Mouse (Mus musculus) stomach, postnatal 0 days (tissue): ENCODE measurements around the gene Ran. TPM values are rescaled to one million over a fixed set of nuclear protein-coding genes. Genes with fewer than 3 reads are reported as not detected.

ENCODE experiments used
- ATAC-seq: fragments of 200-750 bp; cut with Nextera tagmentation; 2 replicates; pipeline ENCODE4 v1.8.0; 2017; ENCODE audit not compliant: low FRiP score, low TSS enrichment
- DNase-seq: peaks from one replicate; pipeline ENCODE4 v3.0.0-alpha.2; 2016; ENCODE audit warnings: low spot score
- H3K27ac ChIP-seq: fragments of 300-500 bp; sonication (generic); replicated peaks from 2 replicates; pipeline ENCODE4 v1.5.1; 2014; ENCODE audit warnings: mild to moderate bottlenecking, control low read depth
- H3K27me3 ChIP-seq: fragments of 300-500 bp; sonication (generic); 2 replicates; pipeline ENCODE4 v1.6.1; 2014; ENCODE audit warnings: low read length; ENCODE audit not compliant: control insufficient read depth, insufficient read depth
- H3K36me3 ChIP-seq: fragments of 300-500 bp; sonication (generic); 2 replicates; pipeline ENCODE4 v1.6.1; 2014; ENCODE audit warnings: low read length, mixed read lengths; ENCODE audit not compliant: control insufficient read depth, insufficient read depth
- H3K4me1 ChIP-seq: fragments of 300-500 bp; sonication (generic); replicated peaks from 2 replicates; pipeline ENCODE4 v1.6.1; 2014; ENCODE audit warnings: antibody characterized with exemption; ENCODE audit not compliant: control insufficient read depth, insufficient read depth
- H3K4me2 ChIP-seq: fragments of 300-500 bp; sonication (generic); replicated peaks from 2 replicates; pipeline ENCODE4 v1.6.1; 2014; ENCODE audit warnings: low read depth, mild to moderate bottlenecking, control low read depth, moderate library complexity
- H3K4me3 ChIP-seq: fragments of 300-500 bp; sonication (generic); 2 replicates; pipeline ENCODE4 v1.5.1; 2014; ENCODE audit warnings: low read depth, low read length, control low read depth
- H3K9ac ChIP-seq: fragments of 300-500 bp; sonication (generic); 2 replicates; pipeline ENCODE4 v1.6.1; 2014; ENCODE audit warnings: mild to moderate bottlenecking, low read length, control low read depth, mixed read lengths
- H3K9me3 ChIP-seq: fragments of 300-500 bp; sonication (generic); 2 replicates; pipeline ENCODE4 v1.6.1; 2016; ENCODE audit warnings: low read length; ENCODE audit not compliant: control insufficient read depth
- CTCF ChIP-seq: IDR thresholded peaks from 2 replicates; pipeline ENCODE4 v1.5.1; 2016; ENCODE audit warnings: antibody characterized with exemption, low read depth, mild to moderate bottlenecking, moderate library complexity
- EP300 ChIP-seq: optimal IDR thresholded peaks from 2 replicates; pipeline ENCODE3; 2016; ENCODE audit warnings: antibody characterized with exemption
- WGBS: fragments of 180-500 bp; shearing (Covaris S2); extraction: QIAGEN DNeasy Blood & Tissue Kit; methylation state at CpG from one replicate; pipeline ENCODE4 v1.1.7; 2014; 5-methylcytosine and 5-hydroxymethylcytosine counted together
- polyA plus RNA-seq: library from polyadenylated mRNA; unstranded; fragments of >200 nt; fragmentation: Nextera tagmentation; extraction: Ambion mirVana; gene quantifications from 2 replicates; pipeline ENCODE4 v1.2.1, GENCODE M21; 2015

Gene Ran
- polyA plus RNA-seq, 1 experiment from 2014 or later = 257 TPM

GRCm38 (mm10) chr5:129018782-129019489, 933 bp upstream of the Ran start:
- peak overlapping the region; percentile 57 for H3K9ac ChIP-seq
- H3K4me3 ChIP-seq = peak overlapping the region; percentile 83
- 73% methylated on average over 13 of the region's 13 CpGs for WGBS
- peak overlapping the region; percentile 80 for H3K27ac ChIP-seq
- no peaks in the 10 kb centered on the region for H3K27me3 ChIP-seq
- peak overlapping the region; percentile 51 for H3K4me2 ChIP-seq
- no peak for DNase-seq
- no peak for ATAC-seq
- no peaks in the 10 kb centered on the region for H3K9me3 ChIP-seq
- H3K4me1 ChIP-seq = no peaks in the 10 kb centered on the region
- TF ChIP-seq CTCF = no peak
- no peak for TF ChIP-seq EP300
- no peaks in the 10 kb centered on the region; the same call in 1 of the 2 replicates for H3K36me3 ChIP-seq

DNA sequence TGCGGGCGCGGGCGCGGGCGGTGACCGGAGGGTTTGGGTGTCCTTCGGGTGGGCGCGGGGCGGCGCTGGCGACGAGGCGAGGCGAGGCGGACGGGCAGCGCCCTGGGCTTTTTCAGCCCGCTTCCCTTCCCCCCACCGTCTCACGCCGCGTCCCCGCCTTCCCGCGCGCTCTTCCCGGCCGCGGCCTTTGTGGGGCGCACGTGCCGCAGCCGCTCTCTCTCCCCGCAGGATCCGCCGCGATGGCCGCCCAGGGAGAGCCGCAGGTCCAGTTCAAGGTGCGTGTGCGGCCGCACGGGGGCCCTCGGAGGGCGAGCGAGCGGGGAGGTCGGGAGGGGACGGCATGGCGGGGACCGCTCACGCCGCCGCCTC, 415 bp downstream of the Ran start:
- Histone ChIP-seq H3K9ac (peak overlapping the region; percentile 82), H3K27me3 (no peaks in the 10 kb centered on the region), H3K9me3 (no peaks in the 10 kb centered on the region), H3K36me3 (no peaks in the 10 kb centered on the region; the same call in 1 of the 2 replicates), H3K4me1 (no peaks in the 10 kb centered on the region), H3K4me2 (peak overlapping the region; percentile 88), H3K4me3 (peak overlapping the region; percentile 83), H3K27ac (peak overlapping the region; percentile 95)
- under 1% methylated on average over 40 of the region's 56 CpGs for WGBS
- ATAC-seq (peak; percentile 87), DNase-seq (peak; percentile 85)
- TF ChIP-seq EP300 = no peak
- TF ChIP-seq CTCF = peak; percentile 48

DNA sequence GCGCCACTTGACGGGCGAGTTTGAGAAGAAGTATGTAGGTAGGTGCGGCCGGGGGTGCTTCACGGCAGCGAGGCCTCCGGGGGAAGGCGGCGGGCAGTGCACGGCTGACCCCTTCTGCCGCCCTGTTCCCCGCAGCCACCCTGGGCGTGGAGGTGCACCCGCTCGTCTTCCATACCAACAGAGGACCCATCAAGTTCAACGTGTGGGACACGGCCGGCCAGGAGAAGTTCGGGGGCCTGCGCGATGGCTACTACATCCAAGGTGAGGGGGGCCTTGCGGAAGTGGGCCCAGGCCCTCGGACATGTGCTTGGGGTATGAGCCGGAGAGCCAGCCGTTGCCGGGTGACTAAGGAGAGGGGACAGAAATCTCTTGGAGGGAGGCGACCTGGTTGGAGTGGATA, 862 bp downstream of the Ran start:
- 8% methylated on average over 28 of the region's 28 CpGs for WGBS

DNA sequence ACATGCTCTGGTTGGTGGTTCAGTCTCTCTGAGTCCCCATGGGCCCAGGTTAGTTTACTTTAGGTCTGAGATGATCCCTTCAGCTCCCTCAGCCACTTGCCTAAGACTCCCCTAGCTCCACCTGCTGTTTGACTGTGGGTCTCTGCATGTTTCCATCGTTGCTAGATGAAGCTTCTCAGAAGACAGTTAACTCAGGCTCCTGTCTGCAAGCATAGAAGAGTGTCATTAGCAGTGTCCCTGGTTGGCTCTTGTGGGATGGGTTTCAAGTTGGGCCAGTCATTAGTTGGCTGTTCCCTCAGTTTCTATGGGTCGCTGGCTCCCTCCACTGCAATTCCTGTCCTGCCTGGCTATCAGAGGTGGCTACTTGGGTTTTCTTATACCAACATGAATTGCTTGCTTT, 5.2 kb downstream of the Ran start:
- Histone ChIP-seq H3K4me2 (no peak overlapping the region), H3K36me3 (no peaks in the 10 kb centered on the region; the same call in 1 of the 2 replicates), H3K4me1 (no peaks in the 10 kb centered on the region), H3K9me3 (no peaks in the 10 kb centered on the region), H3K27me3 (no peaks in the 10 kb centered on the region), H3K4me3 (no peak overlapping the region), H3K9ac (no peak overlapping the region), H3K27ac (no peak overlapping the region)
- TF ChIP-seq CTCF (peak; percentile 36), EP300 (no peak)
- ATAC-seq (no peak), DNase-seq (no peak)
- 42% methylated on average over 2 of the region's 2 CpGs for WGBS

More for the DNA sequence above, 862 bp downstream of the Ran start:
- Histone ChIP-seq H3K9ac (peak overlapping the region; percentile 82), H3K4me3 (peak overlapping the region; percentile 83), H3K4me2 (peak overlapping the region; percentile 88), H3K4me1 (no peaks in the 10 kb centered on the region), H3K27me3 (no peaks in the 10 kb centered on the region), H3K36me3 (no peaks in the 10 kb centered on the region; the same call in 1 of the 2 replicates), H3K9me3 (no peaks in the 10 kb centered on the region), H3K27ac (peak overlapping the region; percentile 95)
- ATAC-seq (no peak), DNase-seq (peak; percentile 50)
- TF ChIP-seq EP300 (no peak), CTCF (no peak)

DNA sequence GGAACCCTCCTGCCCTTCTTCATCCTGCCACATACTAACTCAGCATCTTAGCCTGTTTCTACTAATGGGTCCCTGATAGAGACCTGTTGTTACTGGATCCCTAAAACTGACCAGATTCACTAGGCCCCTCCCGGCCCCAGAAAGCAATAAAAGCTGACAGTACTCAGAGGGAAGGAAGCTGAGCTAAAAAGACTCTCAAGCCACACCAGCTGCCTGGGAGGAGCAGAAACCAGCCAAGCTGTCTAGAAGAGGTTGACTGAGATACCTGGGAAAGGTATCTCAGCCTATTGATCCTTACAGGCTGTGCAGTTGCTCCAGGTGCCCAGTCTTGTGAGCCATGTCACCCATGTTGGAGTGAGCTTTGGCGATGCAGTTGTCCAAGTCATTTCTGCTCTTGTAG, 5.9 kb downstream of the Ran start:
- Histone ChIP-seq H3K4me1 (no peaks in the 10 kb centered on the region), H3K36me3 (no peaks in the 10 kb centered on the region; the same call in 1 of the 2 replicates), H3K9ac (no peak overlapping the region), H3K27me3 (no peaks in the 10 kb centered on the region), H3K4me3 (no peak overlapping the region), H3K9me3 (no peaks in the 10 kb centered on the region), H3K27ac (no peak overlapping the region), H3K4me2 (no peak overlapping the region)
- WGBS = 82% methylated on average over 2 of the region's 2 CpGs
- ATAC-seq (no peak), DNase-seq (no peak)
- TF ChIP-seq EP300 (no peak), CTCF (no peak)

- Histone ChIP-seq H3K9me3 (no peaks in the 10 kb centered on the region), H3K36me3 (no peaks in the 10 kb centered on the region; the same call in 1 of the 2 replicates), H3K4me2 (no peak overlapping the region), H3K9ac (no peak overlapping the region), H3K4me1 (no peaks in the 10 kb centered on the region), H3K27ac (no peak overlapping the region), H3K4me3 (no peak overlapping the region), H3K27me3 (no peaks in the 10 kb centered on the region)
- TF ChIP-seq EP300 = no peak
- no peak for TF ChIP-seq CTCF
- ATAC-seq (no peak), DNase-seq (no peak)
- WGBS = 74% methylated on average over 3 of the region's 3 CpGs
Measured at GRCm38 (mm10) chr5:129026171-129026570, 6.3 kb downstream of the Ran start.
